Mouse (Mus musculus): ENCODE measurements around the gene Rpl29. TPM values are rescaled to one million over a fixed set of nuclear protein-coding genes. Genes with fewer than 3 reads are reported as not detected.
A peak's percentile ranks its signal among the peaks of the same experiment; 100 is the strongest.

Gene Rpl29
- total RNA-seq, 1 experiment, result 61.2 TPM

GRCm38 (mm10) chr9:106430015-106430264 lies 686 bp downstream of the Rpl29 start:
- DNase-seq (ENCODE audit: low read depth, low spot score), result no peak
- TF ChIP-seq HCFC1 (IDR thresholded peaks at IDR 0.05; ENCODE audit: borderline replicate concordance, insufficient read depth, low read length) (no peak), MAFK (IDR thresholded peaks at IDR 0.05; ENCODE audit: insufficient read depth, low read depth, low read length) (no peak), CHD2 (IDR thresholded peaks at IDR 0.05; ENCODE audit: low read depth, low read length) (no peak), ZC3H11A (IDR thresholded peaks at IDR 0.05; ENCODE audit: borderline replicate concordance, low read depth, low read length) (no peak), ZNF384 (IDR thresholded peaks at IDR 0.05; ENCODE audit: low read depth, low read length) (no peak)
- Histone ChIP-seq H3K9me3 (ENCODE audit: control insufficient read depth, insufficient read depth, low read depth, low read length) (no peaks in the 10 kb centered on the region), H3K4me1 (ENCODE audit: control insufficient read depth in 2 of 2, insufficient read depth in 2 of 2, low read length in 2 of 2, poor library complexity in 1 of 2) (no peaks in the 10 kb centered on the region; a peak in 1 of 4 replicates), H3K36me3 (ENCODE audit: control insufficient read depth, insufficient read depth, low read length, poor library complexity, severe bottlenecking) (peaks cover 43% of the 10 kb centered on the region), H3K4me3 (ENCODE audit: insufficient read depth in 1 of 2, low read depth in 1 of 2, low read length in 2 of 2, poor library complexity in 1 of 2, severe bottlenecking in 1 of 2) (peak overlapping the region; percentile 73 to 80), H3K9ac (ENCODE audit: insufficient read depth, low read depth, low read length, poor library complexity, severe bottlenecking) (peak overlapping the region; percentile 100), H3K27ac (ENCODE audit: insufficient read depth, low read depth, low read length, poor library complexity, severe bottlenecking) (peak overlapping the region; percentile 81)
- in situ Hi-C loops (cut with MboI; ENCODE audit: low sequenced_read_pairs in 2 of 2, unreplicated experiment in 2 of 2), result no loop called here

- TF ChIP-seq ZC3H11A (IDR thresholded peaks at IDR 0.05; ENCODE audit: borderline replicate concordance, low read depth, low read length) (no peak), HCFC1 (IDR thresholded peaks at IDR 0.05; ENCODE audit: borderline replicate concordance, insufficient read depth, low read length) (no peak), MAFK (IDR thresholded peaks at IDR 0.05; ENCODE audit: insufficient read depth, low read depth, low read length) (no peak), ZNF384 (IDR thresholded peaks at IDR 0.05; ENCODE audit: low read depth, low read length) (no peak), CHD2 (IDR thresholded peaks at IDR 0.05; ENCODE audit: low read depth, low read length) (no peak)
- Histone ChIP-seq H3K4me1 (ENCODE audit: control insufficient read depth in 2 of 2, insufficient read depth in 2 of 2, low read length in 2 of 2, poor library complexity in 1 of 2) (peaks cover 0 to 13% of the 10 kb centered on the region in 2 experiments; a peak in 2 of 4 replicates), H3K4me3 (ENCODE audit: insufficient read depth in 1 of 2, low read depth in 1 of 2, low read length in 2 of 2, poor library complexity in 1 of 2, severe bottlenecking in 1 of 2) (no peak overlapping the region), H3K27ac (ENCODE audit: insufficient read depth, low read depth, low read length, poor library complexity, severe bottlenecking) (no peak overlapping the region), H3K36me3 (ENCODE audit: control insufficient read depth, insufficient read depth, low read length, poor library complexity, severe bottlenecking) (peaks cover 46% of the 10 kb centered on the region), H3K9ac (ENCODE audit: insufficient read depth, low read depth, low read length, poor library complexity, severe bottlenecking) (no peak overlapping the region), H3K9me3 (ENCODE audit: control insufficient read depth, insufficient read depth, low read depth, low read length) (no peaks in the 10 kb centered on the region)
- in situ Hi-C loops (cut with MboI; ENCODE audit: low sequenced_read_pairs in 2 of 2, unreplicated experiment in 2 of 2), result no loop called here
- DNase-seq (ENCODE audit: low read depth, low spot score), result no peak
These were observed 4.1 kb downstream of the Rpl29 start for GRCm38 (mm10) chr9:106433389-106433788.

- no peak for TF ChIP-seq CHD2 (IDR thresholded peaks at IDR 0.05; ENCODE audit: low read depth, low read length)
- TF ChIP-seq MAFK (IDR thresholded peaks at IDR 0.05; ENCODE audit: insufficient read depth, low read depth, low read length), result no peak
- TF ChIP-seq ZNF384 (IDR thresholded peaks at IDR 0.05; ENCODE audit: low read depth, low read length), result no peak
- no peak for TF ChIP-seq ZC3H11A (IDR thresholded peaks at IDR 0.05; ENCODE audit: borderline replicate concordance, low read depth, low read length)
- TF ChIP-seq HCFC1 (IDR thresholded peaks at IDR 0.05; ENCODE audit: borderline replicate concordance, insufficient read depth, low read length), result no peak
- in situ Hi-C loops (cut with MboI; ENCODE audit: low sequenced_read_pairs in 2 of 2, unreplicated experiment in 2 of 2), result no loop called here
- DNase-seq (ENCODE audit: low read depth, low spot score), result no peak
- peaks cover 33% of the 10 kb centered on the region for H3K36me3 ChIP-seq (ENCODE audit: control insufficient read depth, insufficient read depth, low read length, poor library complexity, severe bottlenecking)
- H3K9me3 ChIP-seq (ENCODE audit: control insufficient read depth, insufficient read depth, low read depth, low read length), result no peaks in the 10 kb centered on the region
- peaks cover 0 to 13% of the 10 kb centered on the region in 2 experiments; a peak in 2 of 4 replicates for H3K4me1 ChIP-seq (ENCODE audit: control insufficient read depth in 2 of 2, insufficient read depth in 2 of 2, low read length in 2 of 2, poor library complexity in 1 of 2)
- no peak overlapping the region for H3K9ac ChIP-seq (ENCODE audit: insufficient read depth, low read depth, low read length, poor library complexity, severe bottlenecking)
- H3K27ac ChIP-seq (ENCODE audit: insufficient read depth, low read depth, low read length, poor library complexity, severe bottlenecking), result no peak overlapping the region
- no peak overlapping the region for H3K4me3 ChIP-seq (ENCODE audit: insufficient read depth in 1 of 2, low read depth in 1 of 2, low read length in 2 of 2, poor library complexity in 1 of 2, severe bottlenecking in 1 of 2)
These were observed 7.3 kb downstream of the Rpl29 start for GRCm38 (mm10) chr9:106436566-106436965.

GRCm38 (mm10) chr9:106442680-106443079 lies 13.4 kb downstream of the Rpl29 start:
- TF ChIP-seq HCFC1 (IDR thresholded peaks at IDR 0.05; ENCODE audit: borderline replicate concordance, insufficient read depth, low read length) (no peak), CHD2 (IDR thresholded peaks at IDR 0.05; ENCODE audit: low read depth, low read length) (no peak), ZC3H11A (IDR thresholded peaks at IDR 0.05; ENCODE audit: borderline replicate concordance, low read depth, low read length) (no peak), MAFK (IDR thresholded peaks at IDR 0.05; ENCODE audit: insufficient read depth, low read depth, low read length) (no peak), ZNF384 (IDR thresholded peaks at IDR 0.05; ENCODE audit: low read depth, low read length) (no peak)
- Histone ChIP-seq H3K36me3 (ENCODE audit: control insufficient read depth, insufficient read depth, low read length, poor library complexity, severe bottlenecking) (no peaks in the 10 kb centered on the region), H3K9me3 (ENCODE audit: control insufficient read depth, insufficient read depth, low read depth, low read length) (no peaks in the 10 kb centered on the region), H3K4me3 (ENCODE audit: insufficient read depth in 1 of 2, low read depth in 1 of 2, low read length in 2 of 2, poor library complexity in 1 of 2, severe bottlenecking in 1 of 2) (no peak overlapping the region), H3K9ac (ENCODE audit: insufficient read depth, low read depth, low read length, poor library complexity, severe bottlenecking) (no peak overlapping the region), H3K4me1 (ENCODE audit: control insufficient read depth in 2 of 2, insufficient read depth in 2 of 2, low read length in 2 of 2, poor library complexity in 1 of 2) (peaks cover under 1% of the 10 kb centered on the region in 2 experiments; a peak in 2 of 4 replicates), H3K27ac (ENCODE audit: insufficient read depth, low read depth, low read length, poor library complexity, severe bottlenecking) (no peak overlapping the region)
- in situ Hi-C loops (cut with MboI; ENCODE audit: low sequenced_read_pairs in 2 of 2, unreplicated experiment in 2 of 2), result no loop called here
- DNase-seq (ENCODE audit: low read depth, low spot score), result no peak

- TF ChIP-seq ZNF384 (IDR thresholded peaks at IDR 0.05; ENCODE audit: low read depth, low read length) (no peak), MAFK (IDR thresholded peaks at IDR 0.05; ENCODE audit: insufficient read depth, low read depth, low read length) (no peak), HCFC1 (IDR thresholded peaks at IDR 0.05; ENCODE audit: borderline replicate concordance, insufficient read depth, low read length) (no peak), ZC3H11A (IDR thresholded peaks at IDR 0.05; ENCODE audit: borderline replicate concordance, low read depth, low read length) (no peak)
- no peak overlapping the region for H3K9ac ChIP-seq (ENCODE audit: insufficient read depth, low read depth, low read length, poor library complexity, severe bottlenecking)
- no peak overlapping the region for H3K27ac ChIP-seq (ENCODE audit: insufficient read depth, low read depth, low read length, poor library complexity, severe bottlenecking)
- H3K36me3 ChIP-seq (ENCODE audit: control insufficient read depth, insufficient read depth, low read length, poor library complexity, severe bottlenecking), result no peaks in the 10 kb centered on the region
- peaks cover 4 to 6% of the 10 kb centered on the region in 2 experiments; a peak in 2 of 4 replicates for H3K4me1 ChIP-seq (ENCODE audit: control insufficient read depth in 2 of 2, insufficient read depth in 2 of 2, low read length in 2 of 2, poor library complexity in 1 of 2)
- no peak overlapping the region for H3K4me3 ChIP-seq (ENCODE audit: insufficient read depth in 1 of 2, low read depth in 1 of 2, low read length in 2 of 2, poor library complexity in 1 of 2, severe bottlenecking in 1 of 2)
- in situ Hi-C loops (cut with MboI; ENCODE audit: low sequenced_read_pairs in 2 of 2, unreplicated experiment in 2 of 2), result no loop called here
- no peaks in the 10 kb centered on the region for H3K9me3 ChIP-seq (ENCODE audit: control insufficient read depth, insufficient read depth, low read depth, low read length)
- DNase-seq (ENCODE audit: low read depth, low spot score), result no peak
These were observed 15.6 kb downstream of the Rpl29 start for GRCm38 (mm10) chr9:106444836-106445235.
